Mouse (Mus musculus) spleen, adult 18-20 months (tissue): Measurements from ENCODE around the gene Ighmbp2.

Experiments
- DNase-seq, 2 experiments: peaks; one replicate each; pipeline ENCODE4 v3.0.0; 2022; ENCODE audit warnings: mixed read lengths in 2 of 2

The Ighmbp2 gene

GRCm38 (mm10) chr19:3282572-3283467 lies at the start of gene Ighmbp2, which contains the start of gene Mrpl21:
TSS of gene Ighmbp2 (minus strand) at chr19:3283017.
TSS of gene Mrpl21 (plus strand) at chr19:3282901.
- DNase-seq, result peak; percentile 58 to 77

- no peak for DNase-seq
Measured at GRCm38 (mm10) chr19:3326479-3327047, 43.7 kb upstream of the Ighmbp2 start.

GRCm38 (mm10) chr19:3325771-3326478 lies 43.1 kb upstream of the Ighmbp2 start:
- no peak for DNase-seq

DNA sequence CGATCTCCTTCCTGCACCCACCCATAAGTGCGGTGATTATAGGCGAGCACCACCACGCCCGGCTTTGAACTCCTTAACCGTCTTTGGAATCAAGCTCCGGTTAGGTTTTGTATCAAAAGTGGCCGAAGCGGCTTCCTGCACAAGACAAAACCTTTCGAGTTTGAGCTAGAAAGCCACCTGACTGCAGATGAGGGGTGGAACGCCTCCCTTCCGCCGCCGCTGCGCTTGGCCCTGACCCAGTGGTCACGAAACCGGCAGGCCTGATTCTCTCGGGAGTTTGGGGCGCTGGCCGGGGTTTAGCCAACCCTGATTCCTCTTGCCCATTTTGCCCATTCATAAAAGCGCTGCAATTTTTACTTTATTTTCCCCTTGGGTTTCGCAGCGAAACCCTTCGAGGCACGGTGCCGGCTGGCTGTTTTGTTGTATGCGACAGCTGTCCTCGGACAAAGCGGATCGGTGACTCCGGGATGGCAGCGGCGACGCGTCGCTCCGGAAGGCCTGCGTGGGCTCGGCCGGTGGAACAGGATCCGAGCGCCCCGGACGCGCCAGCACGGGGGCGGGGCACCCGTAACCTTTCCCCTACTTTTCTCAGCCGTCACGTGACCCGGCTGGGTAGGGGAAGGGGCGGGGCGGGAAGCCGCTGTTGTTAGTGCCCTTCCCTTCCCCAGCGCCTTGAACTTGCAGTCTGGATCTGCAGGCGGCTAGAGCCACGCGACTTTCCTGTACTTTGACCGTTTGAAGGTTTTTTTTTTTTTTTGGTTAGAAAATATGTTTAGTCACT lies 42.3 kb upstream of the Ighmbp2 start:
- DNase-seq, result peak; percentile 94 to 95

DNA sequence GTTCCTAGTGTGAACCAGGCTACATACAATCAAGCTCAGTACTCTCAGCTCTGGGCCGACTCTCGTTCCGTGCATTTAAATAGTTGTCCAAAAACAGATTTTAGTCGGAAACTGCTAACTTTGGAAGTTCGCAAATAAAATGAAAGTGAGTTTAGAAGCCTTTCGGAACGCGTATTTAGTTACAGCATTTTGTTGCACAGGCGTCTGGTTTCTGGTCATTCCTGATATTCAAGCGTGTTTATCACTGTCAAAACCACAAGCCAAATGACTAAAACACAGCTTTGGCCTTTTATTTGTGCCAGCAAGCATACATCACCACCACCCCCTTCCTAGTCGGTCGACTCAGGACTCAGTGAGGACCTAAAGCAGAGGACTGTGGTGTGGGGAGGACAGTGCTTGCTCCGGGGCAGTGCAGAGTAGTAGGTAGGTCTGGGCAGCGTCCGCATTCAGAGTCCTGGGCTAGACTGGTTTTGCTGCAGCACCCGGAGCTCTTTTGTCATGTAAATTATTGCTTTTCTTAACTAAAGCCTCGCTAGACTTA lies 41.5 kb upstream of the Ighmbp2 start:
- DNase-seq, result no peak

- DNase-seq, result peak; percentile 54 to 65
Measured at GRCm38 (mm10) chr19:3323753-3324270, 41.0 kb upstream of the Ighmbp2 start.

DNA sequence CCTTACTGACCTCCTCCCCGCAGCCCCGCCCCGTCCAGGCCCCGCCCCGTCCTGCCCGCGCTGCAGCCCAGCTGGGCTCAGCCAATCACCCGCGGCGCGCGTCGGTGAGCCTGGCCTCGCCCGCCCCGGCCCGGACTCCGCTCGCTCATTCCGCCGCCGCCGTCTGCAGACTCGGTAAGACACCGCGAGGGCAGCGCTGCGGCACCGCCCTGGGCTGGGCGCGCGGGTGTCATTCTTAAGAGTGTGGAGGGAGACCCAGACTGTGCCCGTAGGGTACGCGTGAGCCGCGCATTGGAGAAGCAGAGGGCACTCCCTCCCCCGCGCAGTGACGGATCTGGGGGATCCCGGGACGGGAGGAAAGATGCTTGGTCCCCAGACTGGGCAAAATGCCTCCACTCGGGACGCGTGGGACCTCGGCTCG lies 40.4 kb upstream of the Ighmbp2 start:
- DNase-seq, result peak; percentile 83 to 88

GRCm38 (mm10) chr19:3322261-3322969 lies 39.6 kb upstream of the Ighmbp2 start, which contains the start of gene Cpt1a:
TSS of gene Cpt1a (plus strand) at chr19:3322334.
- DNase-seq, result peak; percentile 49 to 69

DNA sequence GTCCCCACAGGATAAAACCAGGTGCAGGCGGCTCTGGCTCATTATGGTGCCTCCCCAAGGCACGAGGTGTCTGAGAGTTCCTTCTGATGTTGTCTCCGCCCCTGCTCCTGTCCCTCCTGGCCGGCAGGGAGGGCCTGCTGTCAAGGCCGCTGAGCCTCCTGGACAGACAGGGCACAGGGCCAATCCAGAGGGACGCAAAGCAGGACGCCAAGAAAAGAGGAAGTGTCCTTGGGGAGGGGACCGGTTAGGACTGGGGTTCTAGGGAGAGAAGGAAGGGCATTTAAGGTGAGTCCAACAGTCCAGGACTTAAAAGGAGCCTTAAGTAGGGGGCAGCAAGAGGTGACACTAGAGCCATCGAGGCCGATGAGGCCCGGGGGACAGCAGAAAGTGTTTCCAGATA lies 38.8 kb upstream of the Ighmbp2 start:
- peak in 1 of 2 experiments; percentile 40 for DNase-seq

DNA sequence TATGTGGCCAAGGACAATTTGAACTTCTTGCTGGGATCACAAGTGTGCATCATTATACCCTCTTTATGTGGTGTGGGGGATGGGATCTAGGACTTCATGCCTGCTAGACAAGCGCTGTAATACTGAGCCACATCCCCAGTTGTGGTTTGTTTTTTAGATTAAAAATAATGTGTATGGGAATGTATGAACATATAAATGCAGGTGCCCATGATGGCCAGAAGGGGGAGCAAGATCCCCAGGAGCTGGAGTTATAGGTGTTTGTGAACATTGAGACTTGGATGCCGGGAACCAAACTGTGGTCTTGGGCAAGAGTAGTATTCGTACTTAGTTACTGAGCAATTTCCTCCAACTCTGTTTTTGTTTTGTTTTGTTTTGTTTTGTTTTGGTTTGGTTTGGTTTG lies 38.0 kb upstream of the Ighmbp2 start:
- no peak for DNase-seq

DNA sequence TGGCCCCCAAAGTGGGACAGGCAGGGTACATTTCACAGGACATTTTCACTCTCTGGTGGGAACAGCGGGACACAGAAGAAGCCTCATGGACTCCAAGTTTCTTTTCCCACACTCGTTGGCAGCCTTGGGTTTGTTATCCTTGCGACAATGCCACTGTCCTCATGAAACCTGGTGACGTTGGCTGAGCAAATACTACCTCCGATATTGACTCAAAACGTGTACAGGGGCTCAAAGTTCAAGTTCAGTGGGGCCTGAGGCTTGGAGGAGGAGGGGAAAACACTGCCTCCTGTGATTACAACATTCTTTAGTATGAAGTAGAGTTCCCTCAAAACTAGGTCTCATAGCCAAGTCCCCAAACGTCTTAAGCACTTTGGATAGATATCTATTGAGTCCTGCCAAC lies 37.3 kb upstream of the Ighmbp2 start:
- DNase-seq, result no peak

GRCm38 (mm10) chr19:3319341-3319740 lies 36.5 kb upstream of the Ighmbp2 start:
- DNase-seq, result no peak

DNA sequence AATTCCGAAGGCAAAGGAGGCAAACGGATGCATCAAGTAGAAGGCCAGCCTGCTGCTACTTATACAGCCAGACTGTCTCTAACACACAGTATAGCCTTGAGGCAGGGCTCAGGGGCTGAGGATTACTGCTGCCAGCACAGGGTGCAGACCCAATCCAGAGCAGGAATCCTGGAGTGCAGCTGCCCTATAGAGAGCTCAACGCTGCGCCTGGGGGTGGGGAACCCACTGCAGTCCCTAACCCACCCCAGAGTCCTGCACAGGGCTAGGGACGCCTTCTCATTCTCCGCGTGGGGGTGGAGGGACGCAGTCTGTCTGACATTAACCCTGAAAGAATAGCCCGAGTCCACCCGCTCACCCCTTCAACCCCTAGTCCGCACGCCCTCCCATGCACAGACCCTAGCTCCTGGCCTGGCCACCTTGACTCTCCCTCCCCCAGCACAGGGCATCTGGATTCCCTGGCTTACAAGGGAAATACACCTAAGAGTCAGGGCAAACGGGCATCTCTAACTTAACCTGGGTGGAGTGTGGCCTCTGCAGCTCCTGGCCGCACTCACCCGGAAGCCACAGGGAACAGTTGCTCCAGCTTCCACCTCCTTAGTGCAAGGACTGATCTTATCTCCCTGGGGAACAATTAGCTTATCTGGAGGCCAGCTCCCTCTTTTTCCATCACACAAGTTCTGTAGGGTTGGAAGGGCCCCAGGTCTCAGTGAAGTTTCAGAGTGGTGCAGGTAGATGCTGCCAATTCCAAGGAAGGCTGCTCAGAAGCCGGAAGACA lies 24.5 kb upstream of the Ighmbp2 start:
- DNase-seq, result no peak

DNA sequence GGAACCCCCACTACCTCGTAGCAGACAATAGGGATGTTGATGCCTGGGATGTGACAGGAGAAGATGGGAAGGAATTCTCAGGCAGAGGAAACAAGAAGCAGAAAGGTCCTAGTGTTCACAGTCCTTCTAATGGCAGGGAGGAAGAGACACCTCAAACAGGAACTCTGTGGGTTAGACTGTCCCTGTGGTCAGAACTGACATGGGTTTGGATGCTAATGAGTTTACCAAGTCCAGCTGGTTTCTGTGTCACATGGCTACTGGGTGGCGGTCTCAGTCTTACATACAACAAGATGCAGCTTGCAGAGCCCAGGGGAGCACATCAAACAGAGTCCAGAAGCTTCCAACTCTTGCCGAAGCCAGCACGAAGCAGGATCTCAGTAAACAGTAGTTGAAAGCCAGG lies 21.2 kb upstream of the Ighmbp2 start:
- DNase-seq, result no peak

GRCm38 (mm10) chr19:3297775-3298174 lies 15.0 kb upstream of the Ighmbp2 start:
- DNase-seq, result no peak

GRCm38 (mm10) chr19:3297034-3297433 lies 14.2 kb upstream of the Ighmbp2 start:
- no peak for DNase-seq

GRCm38 (mm10) chr19:3295245-3295644 lies 12.4 kb upstream of the Ighmbp2 start:
- no peak for DNase-seq

DNA sequence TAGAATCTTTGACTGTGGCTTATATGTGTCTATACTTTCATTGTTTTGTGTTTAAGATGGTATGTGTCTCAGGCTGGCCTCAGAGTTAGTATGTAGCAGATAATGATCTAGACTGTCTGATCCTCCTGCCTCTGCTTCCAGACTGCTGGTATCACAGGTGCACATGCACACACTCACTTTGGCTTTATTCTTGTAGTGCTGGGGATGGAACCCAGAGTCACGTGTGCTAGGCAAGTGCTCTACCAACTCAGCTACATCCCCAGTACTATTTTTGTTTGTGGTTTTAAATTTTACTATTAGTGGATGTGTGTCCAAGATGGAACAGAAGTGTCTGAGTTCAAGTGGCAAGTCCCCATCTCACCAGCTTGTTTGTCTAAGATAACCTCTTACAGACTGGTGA lies 10.2 kb upstream of the Ighmbp2 start:
- no peak for DNase-seq

DNA sequence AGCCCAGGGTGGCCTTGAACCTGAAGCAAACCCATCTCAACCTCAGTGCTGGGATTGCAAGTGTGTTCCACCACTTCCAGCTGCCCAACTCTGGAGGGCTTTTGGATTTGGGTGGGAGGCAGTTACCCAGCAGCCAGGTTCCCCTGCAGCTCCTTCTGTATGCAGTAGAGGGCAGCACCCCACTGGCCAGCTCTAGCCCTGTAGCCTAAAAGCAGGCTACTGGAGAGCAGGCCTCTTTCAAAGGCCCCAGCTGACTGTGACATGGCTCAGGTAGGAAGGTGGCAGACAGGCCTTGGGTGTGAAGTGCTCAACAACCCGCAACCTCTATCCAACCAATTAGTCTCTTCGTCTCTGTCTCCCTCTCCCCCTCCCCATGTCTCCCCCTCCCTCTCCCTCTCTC lies 9.2 kb upstream of the Ighmbp2 start:
- DNase-seq, result peak; percentile 32 to 62

- no peak for DNase-seq
Measured at GRCm38 (mm10) chr19:3289006-3289405, 6.2 kb upstream of the Ighmbp2 start.

GRCm38 (mm10) chr19:3281886-3282285 lies 931 bp downstream of the Ighmbp2 start:
- no peak for DNase-seq
